Mouse (Mus musculus): ENCODE results near the gene Itgal. TPM values are rescaled to one million over a fixed set of nuclear protein-coding genes. Genes with fewer than 3 reads are reported as not detected.

Itgal gene
- 100 to 1,000 TPM; 118 to 124 TPM for total RNA-seq (2023)

GRCm38 (mm10) chr7:127296098-127296497 is at the start of gene Itgal:
Itgal (plus strand) TSS chr7:127296260.

GRCm38 (mm10) chr7:127260309-127261111 is 35.5 kb upstream of the Itgal start, which contains the start of gene Dctpp1:
Dctpp1 (minus strand) TSS chr7:127260709.

GRCm38 (mm10) chr7:127273925-127274789 is 21.9 kb upstream of the Itgal start, which contains the start of gene Sephs2:
Sephs2 (minus strand) TSS chr7:127274055.

GRCm38 (mm10) chr7:127345512-127346325 is 49.7 kb downstream of the Itgal start, which contains the start of gene Zfp768:
Zfp768 (minus strand) TSS chr7:127345589.

GRCm38 (mm10) chr7:127375271-127376245 is 79.5 kb downstream of the Itgal start, which contains the start of gene Zfp747:
Zfp747 (minus strand) TSS chr7:127376050.

Other genes with a start within 250 kb of the Itgal start
- not detected for gene Zg16, start 208.9 kb upstream of the Itgal start, total RNA-seq (2023)
- 10 to 100 TPM; 69.0 to 74.5 TPM for gene AI467606, start 204.9 kb upstream of the Itgal start, total RNA-seq (2023)
- gene Qprt, start 174.0 kb upstream of the Itgal start, total RNA-seq (2023): 1 to 10 TPM in 1 of 2 experiments, under 1 TPM in 1; 0.52 to 1.5 TPM
- 10 to 100 TPM in 1 of 2 experiments, 1 to 10 TPM in 1; 7.3 to 10.0 TPM for gene Spn, start 158.4 kb upstream of the Itgal start, total RNA-seq (2023)
- gene Cd2bp2, start 100.2 kb upstream of the Itgal start, total RNA-seq (2023): 10 to 100 TPM; 75.1 to 82.8 TPM
- gene Tbc1d10b, start 87.8 kb upstream of the Itgal start, total RNA-seq (2023): 10 to 100 TPM; 59.8 to 76.1 TPM
- 1 to 10 TPM; 5.8 to 9.7 TPM for gene Mylpf, start 87.4 kb upstream of the Itgal start, total RNA-seq (2023)
- 10 to 100 TPM; 15.8 to 18.7 TPM for gene Zfp553, start 63.2 kb upstream of the Itgal start, total RNA-seq (2023)
- gene Sept1, start 63.1 kb upstream of the Itgal start, total RNA-seq (2023): 100 to 1,000 TPM; 394 to 455 TPM
- 10 to 100 TPM; 19.5 to 26.9 TPM for gene Zfp771, start 52.0 kb upstream of the Itgal start, total RNA-seq (2023)
- gene Dctpp1, start 35.6 kb upstream of the Itgal start, total RNA-seq (2023): 10 to 100 TPM; 17.2 TPM
- 10 to 100 TPM; 28.9 to 30.8 TPM for gene Sephs2, start 22.2 kb upstream of the Itgal start, total RNA-seq (2023)
- 1 to 10 TPM; 3.0 to 4.8 TPM for gene Zfp768, start 49.3 kb downstream of the Itgal start, total RNA-seq (2023)
- gene Zfp747, start 79.8 kb downstream of the Itgal start, total RNA-seq (2023): 10 to 100 TPM; 13.5 to 17.4 TPM
- 1 to 10 TPM; 4.7 to 5.4 TPM for gene 9130019O22Rik, start 90.9 kb downstream of the Itgal start, total RNA-seq (2023)
- gene E430018J23Rik, start 97.4 kb downstream of the Itgal start, total RNA-seq (2023): 1 to 10 TPM; 6.2 to 8.6 TPM
- gene Zfp764, start 110.6 kb downstream of the Itgal start, total RNA-seq (2023): 10 to 100 TPM; 10.5 to 13.3 TPM
- gene Zfp688, start 125.8 kb downstream of the Itgal start, total RNA-seq (2023): 10 to 100 TPM; 13.8 to 22.7 TPM
- gene Zfp689, start 152.9 kb downstream of the Itgal start, total RNA-seq (2023): 1 to 10 TPM; 4.7 to 6.6 TPM
- gene Prr14, start 163.4 kb downstream of the Itgal start, total RNA-seq (2023): 100 to 1,000 TPM; 166 to 171 TPM
- gene Fbrs, start 182.9 kb downstream of the Itgal start, total RNA-seq (2023): 100 to 1,000 TPM; 272 to 327 TPM
- 100 to 1,000 TPM; 208 to 213 TPM for gene Srcap, start 215.7 kb downstream of the Itgal start, total RNA-seq (2023)
- 10 to 100 TPM; 44.1 to 48.8 TPM for gene Gm42715, start 223.3 kb downstream of the Itgal start, total RNA-seq (2023)